Mouse (Mus musculus): ENCODE measurements around the gene Chil1. TPM values are rescaled to one million over a fixed set of nuclear protein-coding genes. Genes with fewer than 3 reads are reported as not detected.

The Chil1 gene
- total RNA-seq (2014; fragmentation: Nextera tagmentation) (not detected in 2 replicates), total RNA-seq (2017) (4.7 and 6.3 TPM in 2 replicates)

- no peak for ATAC-seq (replicated peaks; ENCODE audit: poor library complexity, severe bottlenecking)
Measured at GRCm38 (mm10) chr1:134182025-134182424, at the start of gene Chil1. Gene Chil1 (plus strand): TSS chr1:134182176.

GRCm38 (mm10) chr1:134133316-134133715, 48.7 kb upstream of the Chil1 start:
- ATAC-seq (replicated peaks; ENCODE audit: poor library complexity, severe bottlenecking), result no peak

GRCm38 (mm10) chr1:134136351-134136750, 45.6 kb upstream of the Chil1 start:
- ATAC-seq (replicated peaks; ENCODE audit: poor library complexity, severe bottlenecking), result no peak

- ATAC-seq (replicated peaks; ENCODE audit: poor library complexity, severe bottlenecking), result peak; percentile 42
Measured at GRCm38 (mm10) chr1:134138424-134138823, 43.6 kb upstream of the Chil1 start.

GRCm38 (mm10) chr1:134142363-134142794, 39.6 kb upstream of the Chil1 start:
- ATAC-seq (replicated peaks; ENCODE audit: poor library complexity, severe bottlenecking), result no peak

GRCm38 (mm10) chr1:134146066-134146465, 35.9 kb upstream of the Chil1 start:
- ATAC-seq (replicated peaks; ENCODE audit: poor library complexity, severe bottlenecking), result no peak

GRCm38 (mm10) chr1:134150076-134150475, 31.9 kb upstream of the Chil1 start:
- no peak for ATAC-seq (replicated peaks; ENCODE audit: poor library complexity, severe bottlenecking)

- no peak for ATAC-seq (replicated peaks; ENCODE audit: poor library complexity, severe bottlenecking)
Measured at GRCm38 (mm10) chr1:134150745-134151144, 31.2 kb upstream of the Chil1 start.

- peak; percentile 88 for ATAC-seq (replicated peaks; ENCODE audit: poor library complexity, severe bottlenecking)
Measured at GRCm38 (mm10) chr1:134151655-134152412, 30.1 kb upstream of the Chil1 start.

GRCm38 (mm10) chr1:134152626-134153590, 29.1 kb upstream of the Chil1 start:
- no peak for ATAC-seq (replicated peaks; ENCODE audit: poor library complexity, severe bottlenecking)

GRCm38 (mm10) chr1:134154121-134154520, 27.9 kb upstream of the Chil1 start:
- no peak for ATAC-seq (replicated peaks; ENCODE audit: poor library complexity, severe bottlenecking)

- no peak for ATAC-seq (replicated peaks; ENCODE audit: poor library complexity, severe bottlenecking)
Measured at GRCm38 (mm10) chr1:134154655-134155054, 27.3 kb upstream of the Chil1 start.

- no peak for ATAC-seq (replicated peaks; ENCODE audit: poor library complexity, severe bottlenecking)
Measured at GRCm38 (mm10) chr1:134160404-134160803, 21.6 kb upstream of the Chil1 start.

GRCm38 (mm10) chr1:134161399-134161798, 20.6 kb upstream of the Chil1 start:
- ATAC-seq (replicated peaks; ENCODE audit: poor library complexity, severe bottlenecking), result no peak

- no peak for ATAC-seq (replicated peaks; ENCODE audit: poor library complexity, severe bottlenecking)
Measured at GRCm38 (mm10) chr1:134162510-134163225, 19.3 kb upstream of the Chil1 start.

- ATAC-seq (replicated peaks; ENCODE audit: poor library complexity, severe bottlenecking), result no peak
Measured at GRCm38 (mm10) chr1:134163476-134163875, 18.5 kb upstream of the Chil1 start.

GRCm38 (mm10) chr1:134164454-134164853, 17.5 kb upstream of the Chil1 start:
- no peak for ATAC-seq (replicated peaks; ENCODE audit: poor library complexity, severe bottlenecking)

GRCm38 (mm10) chr1:134166547-134166946, 15.4 kb upstream of the Chil1 start:
- ATAC-seq (replicated peaks; ENCODE audit: poor library complexity, severe bottlenecking), result no peak

- no peak for ATAC-seq (replicated peaks; ENCODE audit: poor library complexity, severe bottlenecking)
Measured at GRCm38 (mm10) chr1:134167416-134168305, 14.3 kb upstream of the Chil1 start.
